Mouse (Mus musculus) forebrain, postnatal 0 days (tissue): Measurements from ENCODE around the gene Eif5b. TPM values are rescaled to one million over a fixed set of nuclear protein-coding genes. Genes with fewer than 3 reads are reported as not detected.

Source experiments
- ATAC-seq: fragments of 200-750 bp; cut with Nextera tagmentation; 2 replicates; pipeline ENCODE4 v1.8.0; 2017; ENCODE audit warnings: mild to moderate bottlenecking, moderate library complexity
- DNase-seq: peaks from one replicate; pipeline ENCODE4 v3.0.0-alpha.2; 2015
- H3K27ac ChIP-seq: fragments of 300-500 bp; sonication (generic); 2 replicates; pipeline ENCODE4 v1.5.1; 2014; ENCODE audit warnings: low read depth, mild to moderate bottlenecking, antibody characterized with exemption, low read length, moderate library complexity, mixed read lengths
- H3K27me3 ChIP-seq: fragments of 300-500 bp; sonication (generic); 2 replicates; pipeline ENCODE4 v1.6.1; 2014; ENCODE audit warnings: mild to moderate bottlenecking, low read length, mixed read lengths; ENCODE audit not compliant: insufficient read depth
- H3K36me3 ChIP-seq: fragments of 300-500 bp; sonication (generic); 2 replicates; pipeline ENCODE4 v1.6.1; 2014; ENCODE audit warnings: mild to moderate bottlenecking, moderate library complexity; ENCODE audit not compliant: insufficient read depth
- H3K4me1 ChIP-seq: fragments of 300-500 bp; sonication (generic); 2 replicates; pipeline ENCODE4 v1.6.1; 2014; ENCODE audit warnings: antibody characterized with exemption; ENCODE audit not compliant: insufficient read depth
- H3K4me2 ChIP-seq: fragments of 300-500 bp; sonication (generic); 2 replicates; pipeline ENCODE4 v1.6.1; 2014; ENCODE audit warnings: low read depth, mild to moderate bottlenecking, moderate library complexity
- H3K4me3 ChIP-seq: fragments of 300-500 bp; sonication (generic); 2 replicates; pipeline ENCODE4 v1.5.1; 2014; ENCODE audit warnings: low read depth, low read length, mixed read lengths
- H3K9ac ChIP-seq: fragments of 300-500 bp; sonication (generic); 2 replicates; pipeline ENCODE4 v1.6.1; 2014; ENCODE audit warnings: mild to moderate bottlenecking
- H3K9me3 ChIP-seq: fragments of 300-500 bp; sonication (generic); 2 replicates; pipeline ENCODE4 v1.6.1; 2016; ENCODE audit warnings: low read length
- CTCF ChIP-seq: sonication (generic); IDR thresholded peaks from 2 replicates; pipeline ENCODE4 v1.5.1; 2016; ENCODE audit warnings: antibody characterized with exemption, control low read depth, low read depth
- WGBS: fragments of 180-500 bp; shearing (Covaris S2); extraction: QIAGEN DNeasy Blood & Tissue Kit; methylation state at CpG from one replicate; pipeline ENCODE4 v1.1.7; 2014; 5-methylcytosine and 5-hydroxymethylcytosine counted together
- polyA plus RNA-seq: library from polyadenylated mRNA; unstranded; fragments of >200 nt; fragmentation: Nextera tagmentation; extraction: Ambion mirVana; gene quantifications from 2 replicates; pipeline ENCODE4 v1.2.1, GENCODE M21; 2015
- total RNA-seq: library from RNA; depleted of rRNA; stranded (reverse); fragments of >200 nt; gene quantifications from 2 replicates; pipeline ENCODE4 v1.2.3, GENCODE M21; 2014

Eif5b gene
- total and polyA plus RNA-seq, 2 experiments from 2014 or later: 18.1 to 21.6 TPM

DNA sequence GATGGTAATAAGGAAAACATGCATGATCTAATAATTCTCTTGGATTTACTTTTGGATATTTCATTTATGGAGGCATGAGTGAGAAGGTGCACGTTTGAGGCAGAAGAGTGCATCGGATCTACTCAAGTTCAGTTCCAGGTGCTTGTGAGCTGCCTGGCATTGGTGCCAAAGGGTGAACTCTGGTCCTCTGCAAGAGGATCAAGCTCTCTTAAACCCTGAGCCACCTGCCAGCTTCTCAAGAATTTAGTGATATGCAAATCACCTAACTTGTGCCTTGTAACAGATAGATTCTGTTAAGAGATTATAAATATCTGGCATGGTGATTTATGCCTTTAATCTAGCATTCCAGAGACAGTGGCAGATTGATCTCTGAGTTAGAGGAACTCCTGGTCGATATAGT, 5.2 kb downstream of the Eif5b start:
- Histone ChIP-seq H3K9ac (no peak overlapping the region), H3K4me2 (no peak overlapping the region), H3K4me1 (peaks cover 6% of the 10 kb centered on the region; the same call in 1 of the 2 replicates), H3K27ac (no peak overlapping the region), H3K9me3 (no peaks in the 10 kb centered on the region), H3K27me3 (no peaks in the 10 kb centered on the region), H3K36me3 (no peaks in the 10 kb centered on the region), H3K4me3 (no peak overlapping the region)
- WGBS: 88% methylated on average over 3 of the region's 3 CpGs
- DNase-seq: no peak
- no peak for TF ChIP-seq CTCF
- ATAC-seq: no peak

DNA sequence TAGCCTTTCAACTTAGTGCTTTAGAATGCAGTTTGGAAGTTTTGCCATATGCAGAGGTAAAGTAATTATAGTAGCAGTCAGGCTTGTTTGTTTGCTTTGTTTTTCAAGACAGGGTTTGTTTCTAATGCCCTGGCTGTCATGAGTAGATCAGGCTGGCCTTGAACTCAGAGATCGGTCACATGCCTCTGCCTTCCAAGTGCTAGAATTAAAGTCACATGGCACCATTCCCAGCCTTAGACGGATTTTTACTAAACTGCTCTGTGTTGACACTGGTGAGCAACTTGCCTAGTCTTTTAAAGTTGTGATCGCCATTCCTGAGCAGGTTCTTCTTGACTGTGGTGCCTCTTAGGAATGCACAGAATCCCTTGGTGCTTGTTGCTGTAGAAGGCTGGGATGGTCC, 8.9 kb downstream of the Eif5b start:
- no peak overlapping the region for H3K9ac ChIP-seq
- no peaks in the 10 kb centered on the region for H3K36me3 ChIP-seq
- ATAC-seq: no peak
- H3K4me2 ChIP-seq: no peak overlapping the region
- H3K9me3 ChIP-seq: no peaks in the 10 kb centered on the region
- H3K4me3 ChIP-seq: no peak overlapping the region
- TF ChIP-seq CTCF: no peak
- no peaks in the 10 kb centered on the region for H3K4me1 ChIP-seq
- 65% methylated on average over 3 of the region's 3 CpGs for WGBS
- DNase-seq: no peak
- no peak overlapping the region for H3K27ac ChIP-seq
- no peaks in the 10 kb centered on the region for H3K27me3 ChIP-seq

DNA sequence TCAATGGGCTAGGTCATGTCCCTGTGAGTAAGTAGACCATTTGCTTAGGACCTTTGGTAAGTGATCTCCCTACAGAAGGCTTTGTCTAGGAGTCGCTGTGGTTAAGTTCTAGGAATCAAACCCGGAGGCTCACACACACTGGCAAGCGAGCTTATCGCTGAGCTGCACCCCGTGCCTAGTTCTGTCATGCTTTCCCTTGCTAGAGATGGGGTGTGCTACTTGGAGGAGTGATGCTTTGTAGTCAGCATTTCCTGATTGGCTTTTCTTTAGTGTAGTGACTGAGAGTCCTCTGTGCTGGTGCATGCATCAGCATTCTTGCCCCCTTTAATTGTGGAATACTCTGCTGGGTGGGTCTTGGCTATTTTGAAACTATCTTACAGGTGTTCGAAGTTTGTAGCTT, 13.8 kb downstream of the Eif5b start:
- H3K27ac ChIP-seq: no peak overlapping the region
- TF ChIP-seq CTCF: no peak
- no peak overlapping the region for H3K4me2 ChIP-seq
- no peaks in the 10 kb centered on the region for H3K36me3 ChIP-seq
- no peaks in the 10 kb centered on the region for H3K4me1 ChIP-seq
- no peak overlapping the region for H3K9ac ChIP-seq
- no peak overlapping the region for H3K4me3 ChIP-seq
- ATAC-seq (no peak), DNase-seq (no peak)
- no peaks in the 10 kb centered on the region for H3K27me3 ChIP-seq
- no peaks in the 10 kb centered on the region for H3K9me3 ChIP-seq
- WGBS: 87% methylated on average over 6 of the region's 6 CpGs

DNA sequence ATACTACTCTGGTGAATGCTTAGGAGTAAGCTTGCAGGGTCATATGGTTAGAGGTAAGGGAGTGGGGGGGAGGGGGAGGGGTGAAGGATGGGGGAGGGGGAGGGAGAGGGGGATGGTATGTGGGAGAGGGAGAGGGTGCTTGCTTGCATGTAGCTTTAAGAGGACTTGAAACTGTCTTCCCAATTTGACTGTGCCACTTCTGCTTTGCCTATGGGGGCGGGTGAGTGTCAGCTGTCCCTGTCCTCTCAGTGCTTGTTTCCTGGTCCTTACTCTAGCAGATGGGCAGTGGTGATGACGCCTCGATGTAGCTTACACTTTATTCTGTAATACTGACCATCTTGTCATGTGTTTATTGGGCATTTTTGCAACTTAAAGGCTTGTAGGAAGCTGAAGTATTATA, 14.3 kb downstream of the Eif5b start:
- Histone ChIP-seq H3K36me3 (no peaks in the 10 kb centered on the region), H3K9ac (no peak overlapping the region), H3K27me3 (no peaks in the 10 kb centered on the region), H3K9me3 (no peaks in the 10 kb centered on the region), H3K4me1 (no peaks in the 10 kb centered on the region), H3K4me3 (no peak overlapping the region), H3K27ac (no peak overlapping the region), H3K4me2 (no peak overlapping the region)
- 87% methylated on average over 3 of the region's 3 CpGs for WGBS
- ATAC-seq: no peak
- TF ChIP-seq CTCF: no peak
- DNase-seq: no peak

DNA sequence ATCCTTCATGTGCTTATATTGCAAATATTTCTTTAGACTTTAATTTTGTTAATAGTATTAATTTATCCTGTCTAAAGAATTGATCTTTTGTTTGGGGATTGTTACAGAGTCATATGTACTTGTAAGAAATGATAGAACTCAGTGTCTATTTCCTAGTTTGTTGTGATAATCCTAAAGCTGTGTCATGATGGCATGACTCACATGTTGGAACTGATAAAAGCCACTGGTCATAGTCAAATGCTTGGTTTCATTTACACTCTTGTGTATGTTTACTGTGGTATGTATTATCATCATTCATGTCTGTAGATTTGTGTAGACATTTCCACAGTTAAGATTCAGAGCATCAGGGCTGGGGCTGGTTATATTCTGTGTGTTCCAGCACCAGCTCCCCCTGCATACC, 14.7 kb downstream of the Eif5b start:
- no peak for TF ChIP-seq CTCF
- H3K4me2 ChIP-seq: no peak overlapping the region

DNA sequence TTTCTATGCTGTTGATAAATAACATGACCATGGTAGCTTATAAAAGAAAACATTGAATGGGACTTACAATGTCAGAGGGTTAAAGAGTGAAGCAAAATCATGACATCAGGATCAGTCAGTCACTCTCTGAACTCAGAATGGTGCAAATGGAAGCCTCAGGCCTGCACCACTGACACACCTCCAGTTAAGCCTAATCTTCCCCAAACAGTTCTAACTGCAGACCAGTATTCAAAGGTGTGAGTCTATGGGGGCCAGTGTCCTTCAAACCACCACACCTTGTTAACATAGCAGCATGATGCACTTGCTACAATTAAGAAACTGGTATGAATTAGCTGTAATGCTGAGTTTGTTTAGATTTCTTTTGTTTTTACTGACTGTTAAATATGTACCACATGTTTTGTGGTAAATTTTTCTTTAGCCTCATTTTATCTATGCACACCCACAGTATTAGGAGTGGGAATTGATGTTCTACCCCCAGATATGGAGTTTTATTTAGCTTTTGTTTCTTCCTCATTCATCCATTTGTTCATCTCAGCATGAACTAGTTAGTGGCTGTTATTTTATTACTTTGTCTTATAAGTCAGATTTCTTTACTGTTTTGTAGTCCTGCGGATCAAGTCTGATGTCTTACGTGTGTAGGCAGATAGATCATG, 16.9 kb downstream of the Eif5b start:
- DNase-seq (no peak), ATAC-seq (no peak)
- no peaks in the 10 kb centered on the region for H3K9me3 ChIP-seq
- H3K36me3 ChIP-seq: peaks cover 9% of the 10 kb centered on the region; the same call in 1 of the 2 replicates
- H3K4me2 ChIP-seq: no peak overlapping the region
- H3K27ac ChIP-seq: no peak overlapping the region
- 94% methylated on average over 2 of the region's 2 CpGs for WGBS
- H3K4me1 ChIP-seq: no peaks in the 10 kb centered on the region
- no peak overlapping the region for H3K9ac ChIP-seq
- no peaks in the 10 kb centered on the region for H3K27me3 ChIP-seq
- no peak overlapping the region for H3K4me3 ChIP-seq
- no peak for TF ChIP-seq CTCF

More for the DNA sequence above, 14.7 kb downstream of the Eif5b start:
- no peaks in the 10 kb centered on the region for H3K36me3 ChIP-seq
- H3K9me3 ChIP-seq: no peaks in the 10 kb centered on the region
- H3K9ac ChIP-seq: no peak overlapping the region
- no peaks in the 10 kb centered on the region for H3K27me3 ChIP-seq
- H3K4me3 ChIP-seq: no peak overlapping the region
- no peak for ATAC-seq
- H3K27ac ChIP-seq: no peak overlapping the region
- DNase-seq: no peak
- no peaks in the 10 kb centered on the region for H3K4me1 ChIP-seq

DNA sequence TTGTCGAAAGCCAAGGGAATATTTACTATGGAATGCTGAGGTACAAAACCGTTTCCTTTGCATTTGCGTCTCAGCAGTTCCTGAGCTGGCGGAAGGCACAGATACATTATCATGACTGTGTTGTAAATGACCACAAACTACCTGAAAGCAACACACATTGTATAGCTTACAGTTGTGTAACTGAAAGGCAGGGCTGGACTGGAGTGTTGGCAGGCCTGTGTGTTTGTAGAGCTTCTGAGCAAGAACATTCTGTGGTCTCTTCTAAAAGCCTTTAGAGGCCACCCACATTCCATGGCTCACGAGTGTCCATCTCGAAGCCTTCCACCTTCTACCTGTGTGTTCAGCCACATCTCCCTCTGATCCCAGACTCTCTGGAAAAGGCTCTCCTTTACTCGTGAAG, 29.5 kb downstream of the Eif5b start:
- ATAC-seq: no peak
- H3K9me3 ChIP-seq: no peaks in the 10 kb centered on the region
- H3K36me3 ChIP-seq: peaks cover 26% of the 10 kb centered on the region
- 93% methylated on average over 7 of the region's 7 CpGs for WGBS
- H3K4me1 ChIP-seq: no peaks in the 10 kb centered on the region
- H3K9ac ChIP-seq: no peak overlapping the region
- no peak overlapping the region for H3K27ac ChIP-seq
- H3K4me3 ChIP-seq: no peak overlapping the region
- no peak for TF ChIP-seq CTCF
- no peak for DNase-seq
- H3K27me3 ChIP-seq: no peaks in the 10 kb centered on the region
- H3K4me2 ChIP-seq: no peak overlapping the region

DNA sequence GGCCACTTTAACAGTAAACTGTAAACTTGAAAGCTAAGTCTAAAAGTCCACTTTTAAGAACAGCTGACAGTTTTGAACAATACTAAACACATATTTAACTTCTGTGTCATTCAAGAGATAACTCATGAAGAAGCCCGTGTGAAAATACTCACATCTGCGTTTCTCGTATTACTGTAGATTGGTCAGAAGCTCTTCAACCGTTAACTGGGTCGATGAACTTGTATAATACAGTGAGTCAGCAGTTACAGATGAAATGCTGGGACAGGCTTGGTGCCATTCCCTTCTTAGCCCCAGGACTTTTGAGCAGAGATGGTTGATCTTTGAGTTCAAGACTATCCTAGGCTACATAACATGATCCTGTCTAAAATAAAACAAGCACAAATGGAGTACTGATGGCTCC, 33.6 kb downstream of the Eif5b start:
- H3K4me3 ChIP-seq: no peak overlapping the region
- ATAC-seq: no peak
- DNase-seq: no peak
- H3K27ac ChIP-seq: no peak overlapping the region
- TF ChIP-seq CTCF: no peak
- H3K36me3 ChIP-seq: peaks cover 27% of the 10 kb centered on the region
- WGBS: 94% methylated on average over 5 of the region's 5 CpGs
- H3K4me1 ChIP-seq: no peaks in the 10 kb centered on the region
- H3K4me2 ChIP-seq: no peak overlapping the region
- no peaks in the 10 kb centered on the region for H3K27me3 ChIP-seq
- no peaks in the 10 kb centered on the region for H3K9me3 ChIP-seq
- no peak overlapping the region for H3K9ac ChIP-seq
